Mouse (Mus musculus) stomach, postnatal 0 days (tissue): ENCODE data around the gene Mapk12.

Source experiments
- CTCF ChIP-seq: IDR thresholded peaks from 2 replicates; pipeline ENCODE4 v1.5.1; 2016; ENCODE audit warnings: antibody characterized with exemption, low read depth, mild to moderate bottlenecking, moderate library complexity
- EP300 ChIP-seq: optimal IDR thresholded peaks from 2 replicates; pipeline ENCODE3; 2016; ENCODE audit warnings: antibody characterized with exemption

- no peak for TF ChIP-seq CTCF
- TF ChIP-seq EP300: no peak
Measured at GRCm38 (mm10) chr15:89143134-89143533, 2.6 kb upstream of the Mapk12 start.
